Mouse (Mus musculus) intestine, embryonic 15.5 days (tissue): Measurements from ENCODE around the gene Sugt1. TPM values are rescaled to one million over a fixed set of nuclear protein-coding genes. Genes with fewer than 3 reads are reported as not detected.

Source experiments
- ATAC-seq: fragments of 200-750 bp; cut with Nextera tagmentation; 2 replicates; pipeline ENCODE4 v1.8.0; 2017; ENCODE audit warnings: moderate TSS enrichment, moderate library complexity
- H3K27ac ChIP-seq: fragments of 300-500 bp; sonication (generic); 2 replicates; pipeline ENCODE4 v1.5.1; 2015; ENCODE audit warnings: mild to moderate bottlenecking, inconsistent platforms
- H3K27me3 ChIP-seq: fragments of 300-500 bp; sonication (generic); replicated peaks from 2 replicates; pipeline ENCODE4 v1.6.1; 2015; ENCODE audit warnings: inconsistent platforms
- H3K36me3 ChIP-seq: fragments of 300-500 bp; sonication (generic); 2 replicates; pipeline ENCODE4 v1.6.1; 2015; ENCODE audit warnings: inconsistent platforms
- H3K4me1 ChIP-seq: fragments of 300-500 bp; sonication (generic); replicated peaks from 2 replicates; pipeline ENCODE4 v1.6.1; 2015; ENCODE audit warnings: inconsistent platforms
- H3K4me2 ChIP-seq: fragments of 300-500 bp; sonication (generic); replicated peaks from 2 replicates; pipeline ENCODE4 v1.6.1; 2015; ENCODE audit warnings: mild to moderate bottlenecking, inconsistent platforms
- H3K4me3 ChIP-seq: fragments of 300-500 bp; sonication (generic); replicated peaks from 2 replicates; pipeline ENCODE4 v1.5.1; 2015; ENCODE audit warnings: inconsistent platforms
- H3K9ac ChIP-seq: fragments of 300-500 bp; sonication (generic); 2 replicates; pipeline ENCODE4 v1.6.1; 2015; ENCODE audit warnings: inconsistent platforms
- H3K9me3 ChIP-seq: fragments of 300-500 bp; sonication (generic); 2 replicates; pipeline ENCODE4 v1.6.1; 2016; ENCODE audit warnings: inconsistent platforms
- WGBS: fragments of 180-500 bp; shearing (Covaris S2); methylation state at CpG from one replicate; pipeline ENCODE4 v1.1.7; 2015; 5-methylcytosine and 5-hydroxymethylcytosine counted together
- polyA plus RNA-seq: library from polyadenylated mRNA; unstranded; fragments of >200 nt; fragmentation: Nextera tagmentation; extraction: Ambion mirVana; gene quantifications from 2 replicates; pipeline ENCODE4 v1.2.1, GENCODE M21; 2015

Gene Sugt1
- polyA plus RNA-seq, 1 experiment from 2014 or later: 113 TPM

DNA sequence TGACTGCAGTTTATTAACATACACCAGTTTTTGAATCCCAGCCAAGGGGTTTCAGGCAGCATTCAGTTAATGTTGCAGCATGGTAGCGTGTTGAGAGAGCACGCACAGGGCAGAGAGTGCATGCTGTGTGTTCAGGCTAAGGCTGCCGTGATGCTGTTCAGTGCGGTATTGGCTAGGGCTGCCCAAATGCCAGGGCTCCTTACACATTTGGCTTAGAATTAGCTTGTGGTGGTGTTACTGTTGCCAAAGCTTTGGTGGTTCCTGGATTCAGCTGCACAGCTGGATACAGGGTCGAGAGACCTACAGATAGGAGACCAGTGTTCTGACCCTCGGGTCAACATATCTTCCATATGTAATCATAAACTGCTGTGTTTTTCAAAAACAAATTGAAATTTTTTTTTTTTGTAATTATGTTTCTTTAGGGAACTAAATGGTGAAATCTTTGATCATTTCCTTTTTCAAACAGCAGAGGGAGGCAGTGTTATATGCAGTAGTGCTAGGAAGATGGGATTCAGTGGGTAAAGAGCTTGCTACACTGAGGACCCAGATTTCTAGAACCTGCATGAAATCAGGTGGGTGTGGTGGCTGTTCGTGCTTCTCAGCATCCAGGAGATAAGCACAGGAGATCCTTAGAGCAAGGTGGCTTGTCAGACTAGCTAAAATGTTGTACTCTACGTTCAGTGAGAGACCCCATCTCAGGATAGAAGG lies 29.8 kb downstream of the Sugt1 start:
- Histone ChIP-seq H3K9ac (no peak overlapping the region), H3K4me1 (no peaks in the 10 kb centered on the region), H3K27me3 (no peaks in the 10 kb centered on the region), H3K27ac (no peak overlapping the region), H3K9me3 (no peaks in the 10 kb centered on the region), H3K4me3 (no peak overlapping the region), H3K4me2 (no peak overlapping the region), H3K36me3 (peaks cover 16% of the 10 kb centered on the region)
- WGBS: 89% methylated on average over 8 of the region's 8 CpGs
- no peak for ATAC-seq

DNA sequence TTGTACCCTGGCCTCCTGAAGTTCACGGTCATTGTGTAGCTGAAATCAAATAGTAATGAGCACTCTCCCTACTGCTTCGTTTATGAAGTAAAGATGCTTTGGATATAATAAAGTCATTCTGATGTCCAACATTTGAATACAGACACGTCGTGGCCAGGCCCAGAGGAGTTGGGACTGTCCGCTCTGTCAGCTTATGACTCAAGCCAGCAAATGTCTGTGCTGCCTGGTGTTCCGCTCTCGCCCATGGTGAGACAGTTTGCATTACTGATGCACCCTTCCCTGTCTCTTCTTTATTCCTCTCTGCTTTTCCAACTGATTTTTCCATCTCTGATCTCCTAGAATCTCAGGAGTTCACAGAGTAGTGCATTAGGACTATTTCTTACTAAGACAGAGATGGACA lies 32.3 kb downstream of the Sugt1 start:
- Histone ChIP-seq H3K36me3 (peaks cover 5% of the 10 kb centered on the region; the same call in 1 of the 2 replicates), H3K27me3 (no peaks in the 10 kb centered on the region)
- no peak for ATAC-seq

DNA sequence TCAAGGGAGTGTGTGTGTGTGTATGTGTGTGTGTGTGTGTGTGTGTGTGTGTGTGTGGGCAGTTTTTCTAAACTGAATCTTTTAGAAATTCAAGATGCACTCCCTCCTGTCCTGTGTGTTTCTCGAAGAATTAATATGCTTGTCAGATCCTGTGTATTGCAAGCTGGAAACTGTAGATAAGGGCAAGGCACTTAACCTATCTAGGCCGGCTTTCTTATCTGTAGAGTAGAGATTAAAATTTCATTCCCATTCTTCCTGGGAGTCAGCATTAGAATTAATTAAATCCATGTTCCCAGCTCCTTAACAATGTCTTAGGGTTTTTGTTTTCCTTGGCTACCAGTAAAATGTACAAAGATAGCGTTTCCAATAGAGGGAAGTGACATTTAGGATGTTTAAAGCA lies 33.7 kb downstream of the Sugt1 start:
- Histone ChIP-seq H3K4me1 (no peaks in the 10 kb centered on the region), H3K4me3 (no peak overlapping the region), H3K9ac (no peak overlapping the region), H3K27me3 (no peaks in the 10 kb centered on the region), H3K36me3 (peaks cover 7% of the 10 kb centered on the region; the same call in 1 of the 2 replicates), H3K9me3 (no peaks in the 10 kb centered on the region), H3K4me2 (no peak overlapping the region), H3K27ac (no peak overlapping the region)
- ATAC-seq: no peak
- 67% methylated on average over 3 of the region's 3 CpGs for WGBS

More for the DNA sequence above, 32.3 kb downstream of the Sugt1 start:
- Histone ChIP-seq H3K4me1 (no peaks in the 10 kb centered on the region), H3K4me2 (no peak overlapping the region), H3K4me3 (no peak overlapping the region), H3K9ac (no peak overlapping the region), H3K9me3 (no peaks in the 10 kb centered on the region), H3K27ac (no peak overlapping the region)
- WGBS: 92% methylated on average over 7 of the region's 7 CpGs

DNA sequence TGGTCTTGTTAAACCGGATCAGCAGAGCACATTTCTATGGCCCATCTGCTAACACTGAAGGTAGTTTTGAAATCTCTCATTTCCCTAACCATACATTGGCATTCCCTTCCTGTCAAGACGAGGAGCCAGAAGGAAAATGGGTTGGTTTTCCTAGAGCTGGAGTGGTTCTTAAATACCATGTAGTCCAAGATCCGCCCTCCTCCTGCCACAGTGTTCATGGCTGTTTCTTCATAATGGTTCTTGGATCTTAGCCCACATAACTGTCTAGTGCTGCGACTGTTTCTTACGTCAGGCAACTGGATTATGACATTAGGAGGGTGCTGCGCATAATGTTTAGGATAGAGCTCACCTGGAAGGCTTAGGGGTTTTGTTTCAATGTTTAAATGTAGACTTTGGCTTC lies 44.8 kb downstream of the Sugt1 start:
- Histone ChIP-seq H3K9me3 (no peaks in the 10 kb centered on the region), H3K4me3 (no peak overlapping the region), H3K4me1 (no peaks in the 10 kb centered on the region), H3K4me2 (no peak overlapping the region), H3K36me3 (peaks cover 10% of the 10 kb centered on the region; the same call in 1 of the 2 replicates), H3K27ac (no peak overlapping the region), H3K27me3 (no peaks in the 10 kb centered on the region), H3K9ac (no peak overlapping the region)
- 87% methylated on average over 6 of the region's 6 CpGs for WGBS
- no peak for ATAC-seq

DNA sequence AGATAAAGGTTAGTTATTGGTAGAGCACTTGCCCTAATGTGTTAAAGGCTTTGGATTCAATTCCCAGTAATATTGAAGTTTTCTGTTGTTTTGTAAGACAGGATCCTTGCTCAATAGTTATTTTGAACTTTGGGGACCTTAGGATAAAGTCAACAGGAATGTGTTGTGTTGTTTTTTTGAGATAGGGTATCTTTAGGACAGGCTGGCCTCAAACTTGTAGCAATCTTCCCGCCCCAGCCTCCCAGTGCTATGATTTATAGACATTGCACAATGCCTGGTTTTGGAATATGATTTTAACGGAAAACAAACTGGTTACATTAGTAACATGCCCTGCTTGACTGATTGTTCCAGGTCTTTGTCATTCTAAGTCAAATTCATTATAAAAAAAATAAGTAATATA lies 45.7 kb downstream of the Sugt1 start:
- Histone ChIP-seq H3K4me2 (no peak overlapping the region), H3K27me3 (no peaks in the 10 kb centered on the region), H3K9ac (no peak overlapping the region), H3K27ac (no peak overlapping the region), H3K4me3 (no peak overlapping the region), H3K36me3 (peaks cover 7% of the 10 kb centered on the region; the same call in 1 of the 2 replicates), H3K4me1 (no peaks in the 10 kb centered on the region), H3K9me3 (no peaks in the 10 kb centered on the region)
- WGBS: 89% methylated on average over 2 of the region's 2 CpGs
- no peak for ATAC-seq

DNA sequence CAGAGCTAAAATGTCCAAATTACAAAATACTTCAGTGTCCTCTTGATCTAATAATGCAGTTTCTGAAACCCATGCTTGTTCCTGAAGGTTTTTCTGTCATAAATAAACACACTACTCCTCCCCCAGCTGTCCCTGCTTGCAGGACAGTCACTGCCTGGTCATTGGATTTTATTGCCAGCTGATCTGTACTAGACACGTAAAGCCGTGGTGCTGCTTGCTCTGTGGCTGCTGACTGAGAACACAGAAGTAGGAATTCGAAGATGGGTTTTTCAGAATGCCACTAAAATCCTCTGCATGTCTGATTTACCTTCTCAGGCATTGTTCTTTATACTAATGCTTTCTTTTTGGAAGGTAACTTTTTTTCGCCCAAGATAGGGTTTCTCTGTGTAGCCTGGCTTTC lies 49.3 kb downstream of the Sugt1 start:
- Histone ChIP-seq H3K27ac (no peak overlapping the region), H3K4me1 (no peaks in the 10 kb centered on the region), H3K36me3 (no peaks in the 10 kb centered on the region), H3K4me3 (no peak overlapping the region), H3K9ac (no peak overlapping the region), H3K4me2 (no peak overlapping the region), H3K27me3 (no peaks in the 10 kb centered on the region), H3K9me3 (no peaks in the 10 kb centered on the region)
- no peak for ATAC-seq
- 59% methylated on average over 4 of the region's 4 CpGs for WGBS

DNA sequence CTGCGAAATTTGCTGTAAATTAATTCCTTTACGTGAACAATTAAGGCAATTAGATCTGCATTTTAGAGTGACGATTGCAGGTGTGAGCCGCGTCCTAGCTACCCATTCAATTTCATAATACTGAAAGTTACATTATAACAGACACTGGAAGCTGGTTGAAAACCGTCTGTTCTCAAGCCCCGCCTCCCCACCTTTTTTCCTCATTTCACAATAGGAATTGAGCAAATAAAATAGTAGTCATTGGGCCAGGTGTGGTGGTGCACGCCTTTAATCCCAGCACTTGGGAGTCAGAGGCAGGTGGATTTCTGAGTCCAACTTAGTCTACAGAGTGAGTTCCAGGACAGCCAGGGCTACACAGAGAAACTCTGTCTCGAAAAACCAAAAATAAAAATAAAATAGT lies 54.6 kb downstream of the Sugt1 start:
- no peaks in the 10 kb centered on the region for H3K36me3 ChIP-seq
- ATAC-seq: 0 out of 2 replicates have a peak, but pooled peaks have one; percentile 49
- H3K4me2 ChIP-seq: no peak overlapping the region
- no peak overlapping the region for H3K4me3 ChIP-seq
- H3K9ac ChIP-seq: no peak overlapping the region
- no peak overlapping the region for H3K27ac ChIP-seq
- no peaks in the 10 kb centered on the region for H3K4me1 ChIP-seq
- WGBS: 78% methylated on average over 9 of the region's 9 CpGs
- H3K27me3 ChIP-seq: no peaks in the 10 kb centered on the region
- no peaks in the 10 kb centered on the region for H3K9me3 ChIP-seq

DNA sequence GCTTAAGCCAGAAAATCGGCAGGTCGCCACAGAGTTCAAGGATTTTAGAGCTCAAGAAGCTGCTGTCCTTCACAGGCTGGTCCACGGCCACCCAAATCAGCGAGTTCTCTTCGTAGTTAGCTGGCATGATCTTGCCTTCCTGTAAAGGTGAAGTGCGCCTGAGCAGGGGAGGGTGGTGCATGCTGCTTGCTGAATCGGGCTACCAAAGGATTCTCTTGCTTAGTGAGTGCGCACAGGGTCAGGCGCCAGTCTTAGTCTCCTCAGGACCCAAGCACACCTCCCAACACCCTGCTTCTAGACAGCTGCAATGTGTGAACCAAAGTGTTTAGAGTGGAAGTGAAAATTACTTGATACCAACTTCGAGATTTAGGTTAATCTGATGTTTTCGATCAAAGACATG lies 57.9 kb downstream of the Sugt1 start:
- Histone ChIP-seq H3K4me2 (no peak overlapping the region), H3K27ac (no peak overlapping the region), H3K27me3 (no peaks in the 10 kb centered on the region), H3K4me3 (no peak overlapping the region), H3K4me1 (no peaks in the 10 kb centered on the region), H3K9ac (no peak overlapping the region), H3K36me3 (no peaks in the 10 kb centered on the region), H3K9me3 (no peaks in the 10 kb centered on the region)
- no peak for ATAC-seq
- 16% methylated on average over 11 of the region's 11 CpGs for WGBS

DNA sequence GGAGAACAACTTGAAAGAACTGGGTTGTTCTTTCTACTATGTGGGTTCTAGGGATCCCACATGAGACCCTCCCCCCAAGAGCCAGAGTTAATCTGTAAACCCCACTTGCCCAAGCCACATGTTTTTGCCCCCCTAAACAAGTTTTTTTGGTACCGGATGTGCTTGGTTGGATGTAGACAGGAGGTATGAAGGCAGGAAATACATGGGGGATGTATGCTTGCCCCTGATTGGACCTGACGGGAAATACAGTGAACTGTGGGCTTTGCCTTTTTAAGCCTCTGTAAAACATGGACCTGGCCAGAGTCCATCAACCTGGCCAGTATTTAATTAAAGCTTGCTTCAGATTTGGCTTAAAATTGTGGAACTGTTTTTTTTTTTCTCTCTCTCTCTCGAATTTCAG lies 62.2 kb downstream of the Sugt1 start:
- Histone ChIP-seq H3K4me2 (no peak overlapping the region), H3K9me3 (no peaks in the 10 kb centered on the region), H3K36me3 (no peaks in the 10 kb centered on the region), H3K4me3 (no peak overlapping the region), H3K27ac (no peak overlapping the region), H3K4me1 (no peaks in the 10 kb centered on the region), H3K9ac (no peak overlapping the region), H3K27me3 (no peaks in the 10 kb centered on the region)
- ATAC-seq: no peak
- 57% methylated on average over 3 of the region's 3 CpGs for WGBS

DNA sequence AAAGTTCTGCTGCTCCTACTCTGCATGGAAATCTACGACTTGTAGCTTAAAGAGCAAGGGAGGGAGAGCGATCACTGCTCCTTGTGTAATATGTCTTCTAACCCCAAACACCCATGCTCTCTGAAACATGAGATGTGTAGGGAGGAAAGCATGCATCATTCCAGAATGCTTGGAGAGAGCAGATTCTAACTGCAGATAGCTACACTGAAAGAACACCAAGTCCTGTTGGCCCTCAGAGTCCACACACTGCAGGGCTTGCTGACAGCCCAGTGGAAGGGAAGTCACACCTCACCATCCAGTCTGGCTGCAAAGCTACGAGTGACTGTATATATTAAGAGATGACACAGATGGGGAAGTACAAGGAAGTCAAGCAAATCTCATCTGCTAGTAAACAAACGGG lies 65.2 kb downstream of the Sugt1 start:
- Histone ChIP-seq H3K9me3 (no peaks in the 10 kb centered on the region), H3K27ac (no peak overlapping the region), H3K27me3 (no peaks in the 10 kb centered on the region), H3K9ac (no peak overlapping the region), H3K36me3 (no peaks in the 10 kb centered on the region), H3K4me1 (no peaks in the 10 kb centered on the region), H3K4me2 (no peak overlapping the region), H3K4me3 (no peak overlapping the region)
- ATAC-seq: no peak
- WGBS: 49% methylated on average over 4 of the region's 4 CpGs

DNA sequence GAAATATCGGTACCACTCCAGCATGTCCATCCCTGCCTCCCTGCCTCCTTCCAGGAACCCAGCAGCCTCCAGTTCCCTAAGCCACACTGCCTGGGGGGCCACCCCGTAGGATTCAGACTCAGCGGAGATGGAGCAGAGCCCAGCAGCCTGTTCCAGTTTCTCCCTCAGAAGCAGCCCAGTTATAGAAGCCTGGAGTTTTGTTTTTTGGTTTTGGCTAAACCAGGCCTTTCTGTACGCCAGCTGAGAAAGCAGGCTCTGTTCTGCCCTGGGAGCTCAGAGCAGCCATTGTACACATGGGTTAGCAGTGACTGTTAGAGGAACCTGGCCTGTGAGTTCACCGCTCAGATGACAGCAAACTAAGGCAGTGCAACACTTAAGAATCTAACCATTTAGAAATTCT lies 70.8 kb downstream of the Sugt1 start:
- Histone ChIP-seq H3K36me3 (no peaks in the 10 kb centered on the region), H3K9me3 (no peaks in the 10 kb centered on the region), H3K4me1 (no peaks in the 10 kb centered on the region), H3K9ac (no peak overlapping the region), H3K4me2 (no peak overlapping the region), H3K27ac (no peak overlapping the region), H3K4me3 (no peak overlapping the region), H3K27me3 (peaks cover 3% of the 10 kb centered on the region; the same call in 1 of the 2 replicates)
- ATAC-seq: no peak
- WGBS: 77% methylated on average over 5 of the region's 5 CpGs

DNA sequence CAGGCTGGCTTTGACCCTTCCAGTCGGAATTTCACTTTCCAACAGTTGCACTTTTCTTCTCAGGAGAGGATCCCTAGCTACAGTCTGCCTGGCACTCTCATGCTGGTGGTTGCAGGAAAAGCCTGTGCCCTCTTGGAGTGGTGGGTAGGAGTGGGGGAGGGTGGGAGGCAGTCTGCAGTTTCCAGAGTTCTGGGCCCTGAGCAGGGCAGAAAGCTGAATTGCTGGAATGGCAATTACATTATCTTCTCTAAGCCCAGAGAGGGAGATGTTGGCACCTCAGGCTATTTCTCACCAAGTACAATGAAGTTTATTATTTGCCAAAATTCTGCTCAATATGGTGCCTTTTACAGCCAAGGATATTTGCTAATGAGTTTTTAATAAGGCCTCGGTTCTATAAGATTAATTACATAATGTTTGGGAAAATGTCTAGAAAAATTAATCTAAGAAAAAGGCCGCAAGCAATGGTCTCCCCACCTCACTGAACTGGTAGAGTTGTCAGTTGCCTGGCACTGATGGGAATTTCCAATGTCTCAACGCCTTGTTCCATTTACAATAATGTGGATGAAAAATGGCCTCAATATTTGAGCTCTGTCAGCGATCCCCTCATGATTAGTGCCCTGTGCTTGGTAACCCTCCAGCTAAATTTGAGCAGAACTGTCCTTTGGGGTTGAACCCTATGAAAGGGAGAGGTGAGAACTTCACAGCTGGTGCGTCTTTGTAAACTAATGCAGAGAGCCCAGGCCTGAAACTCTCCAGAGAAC lies 71.4 kb downstream of the Sugt1 start:
- no peak overlapping the region for H3K4me3 ChIP-seq
- ATAC-seq: no peak
- H3K9ac ChIP-seq: no peak overlapping the region
- peaks cover 3% of the 10 kb centered on the region; the same call in 1 of the 2 replicates for H3K27me3 ChIP-seq
- H3K9me3 ChIP-seq: no peaks in the 10 kb centered on the region
- H3K4me1 ChIP-seq: no peaks in the 10 kb centered on the region
- H3K4me2 ChIP-seq: no peak overlapping the region
- no peak overlapping the region for H3K27ac ChIP-seq
- H3K36me3 ChIP-seq: no peaks in the 10 kb centered on the region
- WGBS: 81% methylated on average over 6 of the region's 6 CpGs

DNA sequence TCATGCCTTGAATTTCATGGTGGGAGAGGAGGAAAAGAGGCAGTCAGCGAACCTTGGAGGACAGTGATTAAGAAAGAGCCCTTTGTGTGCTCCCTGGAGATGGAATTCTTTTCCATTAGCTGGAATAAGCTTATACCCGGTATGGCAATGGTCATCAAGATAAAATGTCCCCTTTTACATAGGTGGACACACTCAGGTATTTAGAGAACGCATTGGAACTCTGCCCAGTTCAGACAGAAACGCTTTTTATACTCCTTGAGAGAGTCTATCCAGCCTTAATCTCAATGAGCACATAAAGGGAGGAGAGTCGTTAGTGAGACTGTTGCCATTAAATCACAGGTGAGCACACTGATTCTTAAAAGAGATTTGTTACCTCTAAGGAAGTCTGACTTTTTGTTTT lies 73.0 kb downstream of the Sugt1 start:
- no peaks in the 10 kb centered on the region for H3K4me1 ChIP-seq
- H3K4me2 ChIP-seq: no peak overlapping the region
- peaks cover 3% of the 10 kb centered on the region; the same call in 1 of the 2 replicates for H3K27me3 ChIP-seq
- no peak overlapping the region for H3K27ac ChIP-seq
- H3K4me3 ChIP-seq: no peak overlapping the region
- no peaks in the 10 kb centered on the region for H3K36me3 ChIP-seq
- ATAC-seq: no peak
- no peak overlapping the region for H3K9ac ChIP-seq
- 56% methylated on average over 5 of the region's 5 CpGs for WGBS
- H3K9me3 ChIP-seq: no peaks in the 10 kb centered on the region
